Mouse (Mus musculus) neural tube, embryonic 11.5 days (tissue): ENCODE measurements around the gene Ky. TPM values are rescaled to one million over a fixed set of nuclear protein-coding genes. Genes with fewer than 3 reads are reported as not detected.

Experiments
- ATAC-seq: fragments of 200-750 bp; cut with Nextera tagmentation; 2 replicates; pipeline ENCODE4 v1.8.0; 2017; ENCODE audit warnings: moderate number of reproducible peaks, mild to moderate bottlenecking, moderate TSS enrichment, moderate library complexity; ENCODE audit not compliant: insufficient read depth, low FRiP score, low TSS enrichment
- DNase-seq: peaks from one replicate; pipeline ENCODE4 v3.0.0-alpha.2; 2015; ENCODE audit warnings: low spot score
- H3K27ac ChIP-seq: fragments of 300-500 bp; sonication (generic); 2 replicates; pipeline ENCODE4 v1.5.1; 2014; ENCODE audit warnings: low read depth, mild to moderate bottlenecking, low read length
- H3K27me3 ChIP-seq: fragments of 300-500 bp; sonication (generic); 2 replicates; pipeline ENCODE4 v1.6.1; 2014; ENCODE audit warnings: mild to moderate bottlenecking, low read length, mixed read lengths; ENCODE audit not compliant: control insufficient read depth, insufficient read depth
- H3K36me3 ChIP-seq: fragments of 300-500 bp; sonication (generic); 2 replicates; pipeline ENCODE4 v1.6.1; 2014; ENCODE audit warnings: mild to moderate bottlenecking, low read length, moderate library complexity, mixed read lengths; ENCODE audit not compliant: control insufficient read depth, insufficient read depth
- H3K4me1 ChIP-seq: fragments of 300-500 bp; sonication (generic); 2 replicates; pipeline ENCODE4 v1.6.1; 2014; ENCODE audit warnings: low read length, mixed read lengths; ENCODE audit not compliant: control insufficient read depth, insufficient read depth
- H3K4me2 ChIP-seq: fragments of 300-500 bp; sonication (generic); 2 replicates; pipeline ENCODE4 v1.6.1; 2014; ENCODE audit warnings: low read depth, mild to moderate bottlenecking, moderate library complexity
- H3K4me3 ChIP-seq: fragments of 300-500 bp; sonication (generic); 2 replicates; pipeline ENCODE4 v1.5.1; 2014; ENCODE audit warnings: low read depth, low read length
- H3K9ac ChIP-seq: fragments of 300-500 bp; sonication (generic); 2 replicates; pipeline ENCODE4 v1.6.1; 2014; ENCODE audit warnings: mild to moderate bottlenecking, low read length
- H3K9me3 ChIP-seq: fragments of 300-500 bp; sonication (generic); 2 replicates; pipeline ENCODE4 v1.6.1; 2016; ENCODE audit warnings: low read length; ENCODE audit not compliant: control insufficient read depth
- WGBS: fragments of 180-500 bp; shearing (Covaris S2); extraction: QIAGEN DNeasy Blood & Tissue Kit; methylation state at CpG from one replicate; pipeline ENCODE4 v1.1.7; 2014; 5-methylcytosine and 5-hydroxymethylcytosine counted together
- polyA plus RNA-seq: library from polyadenylated mRNA; unstranded; fragments of >200 nt; fragmentation: Nextera tagmentation; extraction: Ambion mirVana; gene quantifications from 2 replicates; pipeline ENCODE4 v1.2.1, GENCODE M21; 2014

Ky gene
- polyA plus RNA-seq, 1 experiment from 2014 or later = 1.4 TPM

- Histone ChIP-seq H3K9ac (no peak overlapping the region), H3K36me3 (no peaks in the 10 kb centered on the region), H3K9me3 (no peaks in the 10 kb centered on the region), H3K27me3 (no peaks in the 10 kb centered on the region), H3K4me2 (no peak overlapping the region), H3K4me3 (no peak overlapping the region), H3K4me1 (no peaks in the 10 kb centered on the region), H3K27ac (no peak overlapping the region)
- WGBS = 92% methylated on average over 6 of the region's 6 CpGs
- no peak for DNase-seq
- no peak for ATAC-seq
These were observed 6.8 kb upstream of the Ky start for GRCm38 (mm10) chr9:102498701-102499100.

GRCm38 (mm10) chr9:102499266-102499665 is 6.3 kb upstream of the Ky start:
- WGBS = 85% methylated on average over 4 of the region's 4 CpGs
- no peak for ATAC-seq

DNA sequence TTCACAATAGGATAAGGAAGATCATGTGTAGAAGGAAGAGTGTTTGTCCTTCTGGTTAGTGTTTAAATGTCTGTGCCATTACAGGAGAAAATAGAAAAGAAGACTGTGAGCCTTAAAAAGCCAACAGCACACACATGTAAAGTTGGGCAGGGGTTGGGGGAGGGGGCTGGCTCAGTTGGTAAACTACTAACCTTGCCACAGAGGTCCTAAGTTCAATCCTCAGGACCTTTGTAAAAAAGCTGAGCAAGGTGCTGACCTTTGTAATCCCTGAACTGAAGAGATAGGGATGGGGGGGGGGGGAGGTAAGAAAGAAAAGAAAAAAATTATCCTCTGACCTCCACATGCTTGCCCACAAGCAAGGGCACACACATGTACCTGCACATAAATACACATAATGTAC is 5.8 kb upstream of the Ky start:
- Histone ChIP-seq H3K36me3 (no peaks in the 10 kb centered on the region), H3K9ac (no peak overlapping the region), H3K27me3 (no peaks in the 10 kb centered on the region; the same call in 1 of the 2 replicates), H3K27ac (no peak overlapping the region), H3K4me1 (no peaks in the 10 kb centered on the region), H3K4me3 (no peak overlapping the region), H3K4me2 (no peak overlapping the region), H3K9me3 (no peaks in the 10 kb centered on the region)
- ATAC-seq (no peak), DNase-seq (no peak)

More at GRCm38 (mm10) chr9:102499266-102499665, 6.3 kb upstream of the Ky start:
- Histone ChIP-seq H3K9me3 (no peaks in the 10 kb centered on the region), H3K4me3 (no peak overlapping the region), H3K9ac (no peak overlapping the region), H3K4me1 (no peaks in the 10 kb centered on the region), H3K4me2 (no peak overlapping the region), H3K27ac (no peak overlapping the region), H3K36me3 (no peaks in the 10 kb centered on the region), H3K27me3 (no peaks in the 10 kb centered on the region)
- no peak for DNase-seq

GRCm38 (mm10) chr9:102501113-102501512 is 4.4 kb upstream of the Ky start:
- 68% methylated on average over 4 of the region's 4 CpGs for WGBS

DNA sequence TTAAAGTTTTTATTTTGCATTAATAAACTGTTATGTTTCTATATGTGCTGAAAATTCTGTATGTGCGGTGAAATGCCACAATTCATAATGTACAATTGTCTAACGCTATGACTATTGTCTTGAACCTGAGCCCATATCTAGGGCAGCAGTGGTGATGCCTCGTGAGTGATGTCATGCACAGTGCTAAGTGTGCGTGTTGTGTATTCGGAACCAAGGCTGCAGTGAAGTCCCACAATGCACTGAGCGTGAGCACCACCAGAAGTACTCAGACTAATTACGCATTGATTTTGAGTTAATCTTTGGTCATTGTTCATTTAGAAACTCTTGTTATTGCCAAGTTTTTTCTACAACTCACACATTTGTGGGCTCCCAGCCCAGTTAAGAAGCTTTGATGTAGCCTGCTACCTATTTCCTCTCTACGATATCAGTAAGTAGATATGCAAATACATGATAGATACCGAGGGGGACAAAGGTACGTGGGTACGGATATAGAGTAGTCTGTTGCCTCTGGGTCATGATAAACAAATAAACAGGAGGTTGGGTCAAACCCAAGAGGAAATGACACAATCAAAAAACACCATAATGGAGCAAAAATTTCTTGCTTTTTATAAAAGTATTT is 3.4 kb upstream of the Ky start:
- WGBS = 92% methylated on average over 11 of the region's 11 CpGs
- Histone ChIP-seq H3K9me3 (no peaks in the 10 kb centered on the region), H3K4me3 (no peak overlapping the region), H3K27ac (no peak overlapping the region), H3K27me3 (peaks cover 16% of the 10 kb centered on the region), H3K36me3 (no peaks in the 10 kb centered on the region), H3K9ac (no peak overlapping the region), H3K4me1 (no peaks in the 10 kb centered on the region), H3K4me2 (no peak overlapping the region)
- DNase-seq (no peak), ATAC-seq (no peak)

More at GRCm38 (mm10) chr9:102501113-102501512, 4.4 kb upstream of the Ky start:
- ATAC-seq (no peak), DNase-seq (no peak)
- Histone ChIP-seq H3K27me3 (peaks cover 6% of the 10 kb centered on the region), H3K9ac (no peak overlapping the region), H3K4me1 (no peaks in the 10 kb centered on the region), H3K4me3 (no peak overlapping the region), H3K4me2 (no peak overlapping the region), H3K9me3 (no peaks in the 10 kb centered on the region), H3K36me3 (no peaks in the 10 kb centered on the region), H3K27ac (no peak overlapping the region)

GRCm38 (mm10) chr9:102504716-102505378 is 703 bp upstream of the Ky start:
- Histone ChIP-seq H3K4me1 (no peaks in the 10 kb centered on the region), H3K27ac (no peak overlapping the region), H3K27me3 (peaks cover 17% of the 10 kb centered on the region), H3K4me2 (no peak overlapping the region), H3K36me3 (no peaks in the 10 kb centered on the region), H3K9me3 (no peaks in the 10 kb centered on the region), H3K4me3 (no peak overlapping the region), H3K9ac (no peak overlapping the region)
- no peak for ATAC-seq
- 82% methylated on average over 3 of the region's 3 CpGs for WGBS
- no peak for DNase-seq

DNA sequence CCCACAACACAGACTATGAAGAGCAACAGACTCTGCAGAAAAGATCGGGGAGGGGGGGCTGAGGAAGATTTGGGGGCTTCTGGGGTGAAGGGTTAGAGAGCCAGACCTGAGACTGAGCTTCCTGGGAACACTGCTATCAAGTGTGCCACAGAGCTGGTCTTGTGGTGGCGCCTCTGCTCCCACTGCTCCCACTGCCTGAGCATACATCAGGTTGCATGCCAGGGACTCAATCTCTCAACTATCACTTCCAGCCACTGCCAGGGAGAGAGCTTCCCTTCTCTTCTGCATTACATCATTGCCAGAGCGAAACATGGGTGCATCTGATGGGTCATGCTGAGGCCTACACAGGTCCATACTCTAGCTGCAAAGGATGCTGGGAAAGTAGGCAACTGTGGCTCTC is 2.8 kb downstream of the Ky start:
- Histone ChIP-seq H3K9ac (no peak overlapping the region), H3K36me3 (no peaks in the 10 kb centered on the region), H3K9me3 (no peaks in the 10 kb centered on the region), H3K4me2 (no peak overlapping the region), H3K27ac (no peak overlapping the region), H3K4me3 (no peak overlapping the region), H3K4me1 (no peaks in the 10 kb centered on the region), H3K27me3 (peaks cover 17% of the 10 kb centered on the region)
- WGBS = 89% methylated on average over 3 of the region's 3 CpGs
- DNase-seq (no peak), ATAC-seq (no peak)

DNA sequence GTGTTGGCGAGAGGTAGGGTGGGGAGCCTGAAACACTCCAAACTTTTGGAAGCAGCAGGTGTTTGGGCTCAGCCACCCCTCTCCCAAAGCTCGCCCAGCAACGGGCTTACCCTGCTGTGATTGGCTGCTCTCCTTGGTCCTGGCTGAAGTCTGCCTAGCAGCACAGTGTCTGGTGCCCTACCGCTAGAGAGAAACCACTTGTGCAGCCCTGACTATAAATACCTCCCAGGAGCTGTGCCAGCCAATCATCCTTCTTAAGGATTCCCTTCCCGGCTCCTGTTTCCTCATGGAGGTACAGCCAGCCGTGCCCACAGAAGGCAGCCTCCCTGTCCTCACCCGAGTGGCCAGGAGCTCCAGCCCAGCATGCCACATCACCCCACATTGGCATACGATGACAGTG is 5.9 kb downstream of the Ky start:
- Histone ChIP-seq H3K9ac (no peak overlapping the region), H3K4me2 (no peak overlapping the region), H3K36me3 (no peaks in the 10 kb centered on the region), H3K9me3 (no peaks in the 10 kb centered on the region), H3K4me3 (no peak overlapping the region), H3K27ac (no peak overlapping the region), H3K4me1 (no peaks in the 10 kb centered on the region), H3K27me3 (peaks cover 9% of the 10 kb centered on the region)
- WGBS = 49% methylated on average over 8 of the region's 8 CpGs
- ATAC-seq (no peak), DNase-seq (no peak)

- H3K4me3 ChIP-seq = no peak overlapping the region
- 80% methylated on average over 4 of the region's 4 CpGs for WGBS
- no peaks in the 10 kb centered on the region for H3K9me3 ChIP-seq
- H3K27ac ChIP-seq = no peak overlapping the region
- no peaks in the 10 kb centered on the region for H3K36me3 ChIP-seq
- ATAC-seq = no peak
- H3K4me2 ChIP-seq = no peak overlapping the region
- no peaks in the 10 kb centered on the region for H3K27me3 ChIP-seq
- no peak overlapping the region for H3K9ac ChIP-seq
- H3K4me1 ChIP-seq = no peaks in the 10 kb centered on the region
- DNase-seq = no peak
These were observed 8.0 kb downstream of the Ky start for GRCm38 (mm10) chr9:102513578-102513977.
